Mouse (Mus musculus): ENCODE results near the gene D5Ertd579e. TPM values are rescaled to one million over a fixed set of nuclear protein-coding genes. Genes with fewer than 3 reads are reported as not detected.

Gene D5Ertd579e
- total RNA-seq, 2 experiments from 2014 or later = 20.0 to 36.0 TPM

DNA sequence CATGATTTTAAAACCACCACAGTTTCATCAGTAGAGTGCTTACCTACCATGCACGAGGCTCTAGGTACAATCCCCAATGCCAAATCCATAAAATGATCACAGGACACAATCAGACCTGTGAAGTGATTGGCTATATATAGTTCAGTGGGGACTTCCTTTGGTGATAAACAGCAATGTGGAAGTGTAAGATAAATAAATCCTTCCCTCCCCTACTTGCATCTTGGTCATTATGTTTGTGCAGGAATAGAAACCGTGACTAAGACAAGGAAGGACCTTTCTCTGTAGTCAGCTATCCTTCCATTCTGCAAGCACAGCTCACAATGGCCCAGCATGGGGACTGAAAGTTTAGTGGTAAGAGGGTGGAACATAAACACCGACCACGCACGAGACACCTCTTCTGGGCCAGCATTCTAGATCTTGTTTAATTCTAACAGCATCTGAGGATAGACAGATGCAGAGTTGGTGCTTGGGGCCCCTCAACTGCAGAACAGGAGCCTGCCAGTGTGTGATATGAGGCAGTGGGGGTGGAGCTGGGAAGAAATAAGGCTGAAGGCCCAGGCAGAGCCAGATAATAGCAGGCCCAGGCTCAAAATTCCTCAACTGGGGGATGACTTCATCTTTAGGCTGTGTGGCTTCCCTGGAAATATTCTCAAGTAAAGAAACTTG, 25.0 kb upstream of the D5Ertd579e start:
- peak; percentile 45; the same call in 1 of the 2 replicates for ATAC-seq (ENCODE audit: poor library complexity, severe bottlenecking)

DNA sequence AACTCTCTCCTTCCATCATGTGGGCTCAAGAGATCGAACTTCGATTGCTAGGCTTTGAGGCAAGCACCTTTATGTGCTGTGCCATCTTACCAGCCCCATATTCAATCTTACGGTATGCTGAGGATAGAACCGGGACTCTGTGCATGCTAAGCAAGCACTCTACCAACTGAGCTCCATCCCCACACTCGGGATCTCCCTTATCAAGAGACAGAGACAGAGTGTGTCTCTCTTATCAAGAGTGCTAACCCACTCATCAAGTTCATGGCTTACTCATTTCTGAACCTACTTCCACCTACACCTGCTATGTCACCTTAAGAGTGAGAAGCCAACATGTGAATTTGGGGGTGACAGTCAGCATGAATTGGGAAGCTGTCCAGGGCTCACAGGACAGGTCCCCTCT, 24.4 kb upstream of the D5Ertd579e start:
- ATAC-seq (ENCODE audit: poor library complexity, severe bottlenecking) = no peak

GRCm38 (mm10) chr5:36719601-36720000, 23.8 kb upstream of the D5Ertd579e start:
- ATAC-seq (ENCODE audit: poor library complexity, severe bottlenecking) = no peak

GRCm38 (mm10) chr5:36719135-36719534, 23.3 kb upstream of the D5Ertd579e start:
- ATAC-seq (ENCODE audit: poor library complexity, severe bottlenecking) = no peak

GRCm38 (mm10) chr5:36717889-36718288, 22.1 kb upstream of the D5Ertd579e start:
- ATAC-seq (ENCODE audit: poor library complexity, severe bottlenecking) = no peak

DNA sequence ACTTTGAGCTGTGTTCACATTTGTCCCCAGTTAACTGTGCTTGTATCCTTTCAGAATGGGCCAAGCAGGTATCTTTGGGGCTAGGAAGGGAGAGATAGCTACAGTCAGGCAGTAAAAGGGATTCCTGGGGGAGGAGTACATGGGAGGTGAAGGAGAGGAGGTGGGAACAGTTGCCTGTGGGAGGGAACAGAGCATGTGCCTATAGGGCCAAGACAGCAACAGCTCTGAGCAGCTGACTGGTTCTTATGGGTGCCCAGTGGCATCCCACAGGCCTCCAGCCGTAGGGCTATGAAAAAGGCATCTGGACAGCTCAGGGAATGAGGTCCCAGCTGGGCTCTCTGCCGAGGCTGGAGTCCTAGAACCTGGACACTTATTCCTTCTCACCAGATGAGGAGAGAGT, 21.0 kb upstream of the D5Ertd579e start:
- no peak for ATAC-seq (ENCODE audit: poor library complexity, severe bottlenecking)

DNA sequence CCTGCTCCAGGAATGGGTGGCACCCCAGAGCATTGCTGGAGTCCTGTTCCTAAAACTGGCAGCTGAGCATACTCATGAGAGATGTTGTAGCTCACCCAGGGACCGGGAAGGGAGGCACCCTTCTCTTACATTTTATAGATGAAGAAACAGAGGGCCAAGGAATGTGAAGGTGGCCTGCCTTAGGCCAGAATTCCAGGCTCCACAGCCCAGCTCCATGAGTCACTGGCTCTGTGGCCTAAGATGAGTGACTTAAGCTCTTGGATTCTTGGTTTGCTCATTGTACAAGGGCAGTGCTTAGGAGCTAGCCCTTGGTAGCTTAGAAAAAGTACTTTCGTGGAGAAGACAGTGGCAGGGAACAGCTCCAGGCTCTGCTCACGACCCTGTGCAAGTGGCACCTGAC, 19.0 kb upstream of the D5Ertd579e start:
- no peak for ATAC-seq (ENCODE audit: poor library complexity, severe bottlenecking)

DNA sequence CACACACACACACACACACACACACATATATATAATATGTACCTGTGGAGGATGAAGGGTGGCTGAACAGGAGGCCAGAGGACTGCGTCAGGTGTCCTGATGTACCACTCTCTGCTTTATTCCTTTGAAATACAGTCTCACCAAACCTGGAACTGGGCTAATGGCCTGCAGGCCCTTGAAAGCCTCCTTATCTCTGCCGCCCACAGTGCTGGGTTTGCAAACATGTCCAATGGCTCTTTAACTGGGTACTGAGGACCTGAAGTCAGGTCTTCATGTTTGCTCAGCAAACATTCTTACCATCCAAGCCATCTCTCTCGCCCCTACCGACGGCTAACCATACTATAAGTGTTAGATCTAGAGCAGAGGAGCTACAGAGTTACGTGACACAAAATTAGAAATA, 17.9 kb upstream of the D5Ertd579e start:
- no peak for ATAC-seq (ENCODE audit: poor library complexity, severe bottlenecking)

- ATAC-seq (ENCODE audit: poor library complexity, severe bottlenecking) = peak; percentile 92
Measured at GRCm38 (mm10) chr5:36712553-36713534, 17.0 kb upstream of the D5Ertd579e start.

DNA sequence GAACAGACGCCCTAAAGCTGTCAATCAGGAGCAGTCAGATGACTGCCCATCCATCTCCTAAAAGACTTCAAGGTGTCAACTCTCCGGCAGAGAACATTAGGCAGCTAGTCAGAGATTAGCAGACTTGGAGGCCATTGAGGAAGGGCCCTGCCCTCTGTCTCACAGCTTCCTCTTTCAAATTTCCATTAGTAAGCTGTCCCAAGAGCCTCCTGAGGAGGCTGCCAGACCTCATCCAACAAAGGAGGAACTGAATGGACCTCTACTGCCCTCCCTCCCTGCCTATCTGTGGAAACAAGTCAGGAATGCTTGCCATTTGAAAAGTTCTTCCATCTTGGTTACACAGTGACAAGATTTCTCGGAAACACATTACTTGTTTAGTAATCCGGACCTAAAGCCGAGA, 16.0 kb upstream of the D5Ertd579e start:
- peak; percentile 85 for ATAC-seq (ENCODE audit: poor library complexity, severe bottlenecking)

- peak; percentile 87 for ATAC-seq (ENCODE audit: poor library complexity, severe bottlenecking)
Measured at GRCm38 (mm10) chr5:36705792-36706191, 10.0 kb upstream of the D5Ertd579e start.

GRCm38 (mm10) chr5:36705390-36705789, 9.6 kb upstream of the D5Ertd579e start:
- ATAC-seq (ENCODE audit: poor library complexity, severe bottlenecking) = no peak

DNA sequence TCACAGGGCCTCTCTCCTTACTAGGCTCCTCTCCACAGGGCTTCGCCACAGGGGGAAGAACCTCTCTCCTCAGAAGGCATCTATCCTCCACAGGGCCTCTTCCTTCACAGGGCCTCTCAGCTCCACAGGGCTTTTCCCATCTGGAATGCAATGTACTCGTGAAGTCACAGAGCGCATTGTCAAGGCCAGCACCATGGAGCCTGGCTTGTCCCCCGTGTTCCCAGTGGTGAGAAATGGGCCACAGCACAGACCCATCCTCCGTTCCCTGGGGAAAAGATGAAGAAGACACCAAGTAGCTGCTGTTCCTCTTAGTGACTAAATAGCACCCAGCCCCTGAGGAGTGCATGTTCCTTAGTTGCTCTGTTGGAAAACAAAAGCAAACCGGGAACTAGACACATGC, 8.9 kb upstream of the D5Ertd579e start:
- ATAC-seq (ENCODE audit: poor library complexity, severe bottlenecking) = no peak

- ATAC-seq (ENCODE audit: poor library complexity, severe bottlenecking) = peak; percentile 23; the same call in 1 of the 2 replicates
Measured at GRCm38 (mm10) chr5:36700939-36701620, 5.3 kb upstream of the D5Ertd579e start.

DNA sequence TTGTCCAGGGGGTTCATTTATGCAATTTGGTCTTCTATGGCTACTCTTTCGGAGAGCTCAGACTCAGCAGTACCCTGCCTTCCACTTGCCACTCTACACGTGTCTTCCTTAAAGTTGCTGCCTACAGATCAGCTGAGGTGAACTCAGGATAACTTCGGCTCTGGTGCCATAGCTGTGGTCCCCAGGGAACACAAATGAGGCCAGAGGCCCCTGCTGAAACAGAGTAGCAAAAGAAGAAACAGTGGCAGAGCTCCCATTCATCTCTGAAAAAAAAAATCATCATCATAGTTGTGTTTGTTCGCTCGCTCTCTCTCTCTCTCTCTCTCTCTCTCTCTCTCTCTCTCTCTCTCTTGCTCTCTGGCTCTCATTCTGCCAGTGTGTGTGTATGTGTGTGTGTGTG, 2.9 kb upstream of the D5Ertd579e start:
- no peak for ATAC-seq (ENCODE audit: poor library complexity, severe bottlenecking)

- 0 out of 2 replicates have a peak, but pooled peaks have one; percentile 17 for ATAC-seq (ENCODE audit: poor library complexity, severe bottlenecking)
Measured at GRCm38 (mm10) chr5:36698067-36698670, 2.3 kb upstream of the D5Ertd579e start.

DNA sequence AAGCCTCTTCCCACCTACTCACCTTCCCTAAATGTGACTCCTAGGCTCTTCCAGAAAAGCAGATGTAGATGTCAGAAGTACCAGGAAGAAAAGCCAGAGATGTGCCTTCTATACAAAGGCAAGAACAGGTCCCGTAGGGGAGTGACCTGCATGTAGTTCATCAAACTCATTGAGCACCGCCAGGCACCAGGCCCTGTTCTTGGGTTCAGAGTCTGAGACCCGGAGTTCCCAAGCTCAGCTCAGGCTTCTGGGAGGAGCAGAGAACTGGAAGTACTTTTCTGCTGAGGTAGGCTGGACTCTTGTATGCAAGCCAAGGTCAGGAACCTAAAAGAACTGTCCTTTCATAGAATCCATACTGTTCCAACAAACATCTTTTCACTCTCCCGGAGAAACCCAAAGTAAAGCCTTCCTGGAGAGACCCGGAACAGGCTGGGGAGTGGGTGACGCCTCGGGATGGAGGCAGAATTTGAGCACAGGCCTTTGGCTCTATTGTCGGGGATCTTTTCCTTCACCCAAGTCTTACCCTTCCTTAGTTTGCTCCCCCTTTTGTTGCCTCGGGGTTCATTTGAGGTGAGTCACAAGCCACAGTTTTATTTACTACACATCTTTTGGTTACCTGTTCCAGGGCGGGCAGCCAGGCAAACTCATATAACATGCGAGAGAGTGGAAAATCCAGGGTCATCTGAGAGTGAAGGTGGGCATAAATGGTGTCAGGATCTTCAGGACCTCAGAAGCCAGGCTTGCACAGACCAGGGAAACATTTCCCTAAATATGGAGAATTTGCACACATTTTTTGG, 878 bp upstream of the D5Ertd579e start:
- ATAC-seq (ENCODE audit: poor library complexity, severe bottlenecking) = no peak

DNA sequence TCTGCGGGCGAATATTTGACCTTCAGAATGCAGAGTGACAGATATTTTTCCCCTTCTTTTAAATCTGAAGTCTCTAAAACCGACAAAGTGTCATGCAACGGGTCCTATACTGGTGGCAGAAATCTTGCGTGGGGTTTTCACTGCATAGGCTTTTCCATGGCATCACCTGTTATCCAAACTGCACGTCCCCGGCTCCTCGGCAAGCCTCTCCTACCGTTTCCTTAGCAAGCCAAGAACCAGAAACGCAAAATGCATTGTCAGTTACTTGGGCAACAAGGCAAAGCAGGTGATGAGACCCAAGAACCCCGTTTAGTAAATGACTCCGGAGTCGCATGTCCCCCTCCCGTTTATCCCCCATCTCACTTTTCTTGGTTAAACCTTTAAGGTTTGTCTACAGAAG, 819 bp downstream of the D5Ertd579e start:
- ATAC-seq (ENCODE audit: poor library complexity, severe bottlenecking) = no peak

DNA sequence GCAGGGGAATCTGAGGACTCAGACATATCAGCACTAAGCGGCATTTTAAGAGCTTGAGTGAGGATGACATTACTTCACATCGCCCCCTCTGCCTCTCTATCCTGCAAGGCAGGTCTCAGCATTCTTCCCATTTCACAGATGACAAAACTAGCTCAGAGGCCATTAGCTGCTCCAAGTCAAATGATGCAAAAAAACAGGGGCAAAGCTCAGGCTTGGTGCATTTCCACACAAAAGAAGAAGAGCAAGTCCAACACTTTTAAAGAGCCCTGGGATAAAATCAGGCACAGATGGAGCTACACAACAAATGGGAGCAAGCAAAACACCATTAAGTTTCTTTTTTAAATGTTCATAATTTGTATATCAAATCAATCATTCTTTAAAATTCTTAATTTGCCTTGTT, 2.2 kb downstream of the D5Ertd579e start:
- no peak for ATAC-seq (ENCODE audit: poor library complexity, severe bottlenecking)

- ATAC-seq (ENCODE audit: poor library complexity, severe bottlenecking) = no peak
Measured at GRCm38 (mm10) chr5:36691423-36691822, 4.4 kb downstream of the D5Ertd579e start.

Measured in megakaryocyte, adult 5-6 weeks (primary cell).